Mouse (Mus musculus): ENCODE measurements around the gene Gm8453. TPM values are rescaled to one million over a fixed set of nuclear protein-coding genes. Genes with fewer than 3 reads are reported as not detected.

The Gm8453 gene
- not detected in 2 replicates for polyA plus RNA-seq (2015; fragmentation: Nextera tagmentation; extraction: Ambion mirVana)

DNA sequence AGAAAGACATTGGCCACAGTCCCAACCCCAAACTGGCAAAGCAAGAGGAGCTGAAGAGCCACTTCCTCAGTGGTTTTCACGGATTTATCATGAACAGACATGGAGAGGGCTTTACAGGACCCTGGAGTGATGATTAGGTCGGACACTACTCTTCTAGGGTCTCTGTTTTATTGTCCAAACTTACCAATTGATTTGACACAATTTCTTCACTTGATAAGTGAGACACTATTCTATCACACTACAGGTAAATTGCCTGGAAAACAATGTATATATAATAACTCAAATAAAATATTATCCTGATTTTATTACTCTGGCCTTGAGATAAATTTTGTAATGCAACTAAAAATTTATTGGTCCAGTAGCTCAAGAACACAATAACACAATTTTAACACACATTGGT lies at the start of gene Gm8453:
Gm8453 (minus strand) TSS at position 101 of the 400 bp plus-strand sequence.

GRCm38 (mm10) chr7:22201164-22201563 lies 28.1 kb downstream of the Gm8453 start, which contains the start of gene Gm8653:
Gm8653 (minus strand) TSS chr7:22201264.

DNA sequence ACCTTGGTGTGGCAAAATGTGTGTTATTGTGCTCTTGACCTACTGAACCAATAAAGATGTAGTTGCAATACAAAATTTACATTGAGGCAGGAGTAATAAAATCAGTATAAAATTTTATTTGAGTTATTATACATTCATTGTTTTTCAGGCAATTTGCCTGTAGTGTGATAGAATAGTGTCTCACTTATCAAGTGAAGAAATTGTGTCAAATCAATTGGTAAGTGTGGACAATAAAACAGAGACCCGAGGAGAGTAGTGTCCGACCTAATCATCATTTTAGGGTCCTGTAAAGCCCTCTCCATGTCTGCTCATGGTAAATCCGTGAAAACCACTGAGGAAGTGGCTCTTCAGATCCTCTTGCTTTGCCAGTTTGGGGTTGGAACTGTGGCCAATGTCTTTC lies 40.2 kb downstream of the Gm8453 start, which contains the start of gene Vmn1r143:
Vmn1r143 (plus strand) TSS at position 301 of the 400 bp plus-strand sequence.

Other genes starting within 250 kb of the Gm8453 start
- not detected in 2 replicates for gene Vmn1r137, start 234.9 kb downstream of the Gm8453 start, polyA plus RNA-seq (2015; fragmentation: Nextera tagmentation; extraction: Ambion mirVana)
- not detected in 2 replicates for gene Vmn1r138, start 200.6 kb downstream of the Gm8453 start, polyA plus RNA-seq (2015; fragmentation: Nextera tagmentation; extraction: Ambion mirVana)
- gene Gm6176, start 173.2 kb downstream of the Gm8453 start, polyA plus RNA-seq (2015; fragmentation: Nextera tagmentation; extraction: Ambion mirVana), result not detected in 2 replicates
- not detected in 2 replicates for gene Vmn1r139, start 160.4 kb downstream of the Gm8453 start, polyA plus RNA-seq (2015; fragmentation: Nextera tagmentation; extraction: Ambion mirVana)
- gene Gm16451, start 111.2 kb downstream of the Gm8453 start, polyA plus RNA-seq (2015; fragmentation: Nextera tagmentation; extraction: Ambion mirVana), result not detected in 2 replicates
- not detected in 2 replicates for gene Gm10666, start 94.7 kb downstream of the Gm8453 start, polyA plus RNA-seq (2015; fragmentation: Nextera tagmentation; extraction: Ambion mirVana)
- not detected in 2 replicates for gene Vmn1r142, start 65.4 kb downstream of the Gm8453 start, polyA plus RNA-seq (2015; fragmentation: Nextera tagmentation; extraction: Ambion mirVana)
- gene Vmn1r143, start 40.1 kb downstream of the Gm8453 start, polyA plus RNA-seq (2015; fragmentation: Nextera tagmentation; extraction: Ambion mirVana), result not detected in 2 replicates
- not detected in 2 replicates for gene Gm8653, start 28.2 kb downstream of the Gm8453 start, polyA plus RNA-seq (2015; fragmentation: Nextera tagmentation; extraction: Ambion mirVana)
- not detected in 2 replicates for gene Gm4187, start 100.2 kb upstream of the Gm8453 start, polyA plus RNA-seq (2015; fragmentation: Nextera tagmentation; extraction: Ambion mirVana)
- not detected in 2 replicates for gene Gm8660, start 141.6 kb upstream of the Gm8453 start, polyA plus RNA-seq (2015; fragmentation: Nextera tagmentation; extraction: Ambion mirVana)
- not detected in 2 replicates for gene Vmn1r148, start 184.1 kb upstream of the Gm8453 start, polyA plus RNA-seq (2015; fragmentation: Nextera tagmentation; extraction: Ambion mirVana)
- gene Vmn1r149, start 208.7 kb upstream of the Gm8453 start, polyA plus RNA-seq (2015; fragmentation: Nextera tagmentation; extraction: Ambion mirVana), result not detected in 2 replicates
- gene Gm10665, start 234.6 kb upstream of the Gm8453 start, polyA plus RNA-seq (2015; fragmentation: Nextera tagmentation; extraction: Ambion mirVana), result not detected in 2 replicates

All from adrenal gland, postnatal 0 days (tissue).